Mouse (Mus musculus): ENCODE results near the gene Prkcb. TPM values are rescaled to one million over a fixed set of nuclear protein-coding genes. Genes with fewer than 3 reads are reported as not detected.

Gene Prkcb
- total RNA-seq, 2 experiments from 2014 or later = 13.4 to 13.5 TPM

DNA sequence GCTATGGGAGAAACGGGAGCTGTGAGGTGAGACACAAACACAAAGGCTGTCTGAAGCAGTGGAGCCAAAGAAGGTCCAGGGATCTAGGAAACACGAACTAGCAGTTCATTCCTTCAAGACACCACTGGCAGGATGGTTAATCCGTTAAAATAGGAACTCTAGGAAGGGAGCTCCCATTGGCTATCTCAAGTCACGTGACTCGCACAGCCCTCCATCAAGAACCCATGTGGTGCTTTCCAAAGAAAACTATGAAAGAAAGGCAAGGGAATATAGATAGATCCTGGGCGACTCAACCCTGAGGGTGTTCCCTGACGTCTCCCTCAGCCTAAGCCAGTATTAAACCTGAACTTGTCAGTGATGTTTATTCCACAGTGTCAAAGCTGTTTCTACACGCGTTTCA, 31.0 kb downstream of the Prkcb start:
- no peak for DNase-seq

DNA sequence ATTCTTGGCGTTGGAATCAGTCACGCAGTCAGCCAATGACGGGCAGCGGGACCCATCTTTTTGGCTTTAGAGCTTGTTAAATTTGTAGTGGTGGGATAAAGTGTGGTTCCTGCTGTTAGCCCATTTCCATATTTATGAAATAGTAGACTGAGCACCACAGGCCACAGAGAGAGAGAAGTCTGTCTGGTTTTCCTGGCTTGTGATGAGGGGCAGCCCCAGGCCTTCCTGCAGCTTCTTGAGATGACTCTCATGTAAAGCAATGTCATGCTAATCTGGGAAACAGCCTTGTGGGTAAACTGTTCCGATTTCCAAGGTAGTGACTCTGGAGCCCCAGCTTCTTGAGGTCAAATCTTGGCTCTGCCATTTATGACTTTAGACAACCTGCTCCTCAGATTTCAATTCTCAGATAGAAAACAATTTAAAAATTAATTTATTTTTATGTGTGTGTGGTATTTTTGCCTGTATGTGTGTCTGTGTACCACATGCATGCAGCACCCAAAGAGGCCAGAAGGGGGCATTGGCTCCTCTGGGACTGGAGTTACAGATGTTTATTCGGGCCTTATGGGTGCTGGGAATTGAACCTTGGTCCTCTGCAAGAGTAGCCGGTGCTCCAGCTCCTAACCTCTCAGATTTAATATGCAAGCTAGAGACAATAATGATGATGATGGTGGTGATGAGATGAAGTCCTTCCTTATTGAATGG, 32.4 kb downstream of the Prkcb start:
- DNase-seq = no peak

DNA sequence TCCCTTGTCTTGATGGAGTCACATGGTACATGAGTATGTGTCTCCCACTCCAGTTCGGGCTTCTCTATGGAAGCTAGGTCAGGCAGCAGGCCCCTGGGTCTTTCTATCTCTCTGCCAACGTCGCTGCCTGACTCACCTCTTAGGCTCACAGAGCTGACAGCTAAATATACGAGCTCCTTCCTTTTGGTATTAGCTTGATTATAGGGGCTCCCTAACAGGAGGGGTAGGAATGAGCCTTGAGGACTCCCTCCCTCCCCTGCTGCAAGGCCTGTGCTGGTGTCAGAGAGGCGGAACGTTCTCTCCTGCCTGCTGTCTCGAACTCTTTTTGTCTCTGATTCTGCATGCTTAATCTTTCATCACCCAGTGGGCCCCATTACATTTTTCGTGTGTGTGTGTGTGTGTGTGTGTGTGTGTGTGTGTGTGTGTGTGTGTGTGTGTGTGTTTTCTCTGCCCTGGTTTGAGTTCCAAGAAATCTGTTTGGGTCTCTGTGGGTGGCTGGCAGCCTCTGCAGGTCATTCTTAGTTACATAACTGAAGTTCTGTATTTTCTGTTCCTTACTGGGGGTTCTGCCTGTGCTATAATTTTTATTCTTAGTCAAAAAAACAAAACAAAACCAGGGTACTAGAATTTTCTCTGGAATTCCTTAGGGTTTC, 33.6 kb downstream of the Prkcb start:
- no peak for DNase-seq

DNA sequence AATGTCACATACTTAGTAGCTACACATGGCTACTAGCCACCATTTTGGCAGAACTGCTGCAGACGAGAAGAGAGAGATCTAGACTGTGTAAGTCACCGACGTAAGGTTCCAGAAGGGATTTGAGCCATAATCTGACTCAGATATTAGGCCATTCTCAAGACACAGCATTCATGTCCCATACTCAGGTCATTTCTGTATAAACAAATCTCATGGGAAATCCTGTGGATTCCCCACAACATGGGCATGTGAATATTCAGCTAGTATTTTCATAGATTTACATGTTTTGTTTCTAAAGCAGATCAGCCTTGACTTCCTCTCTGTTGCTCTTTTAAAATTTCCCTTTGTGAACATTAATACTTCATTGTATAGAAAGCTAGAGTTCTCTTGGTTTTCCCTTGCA, 39.4 kb downstream of the Prkcb start:
- DNase-seq = no peak

DNA sequence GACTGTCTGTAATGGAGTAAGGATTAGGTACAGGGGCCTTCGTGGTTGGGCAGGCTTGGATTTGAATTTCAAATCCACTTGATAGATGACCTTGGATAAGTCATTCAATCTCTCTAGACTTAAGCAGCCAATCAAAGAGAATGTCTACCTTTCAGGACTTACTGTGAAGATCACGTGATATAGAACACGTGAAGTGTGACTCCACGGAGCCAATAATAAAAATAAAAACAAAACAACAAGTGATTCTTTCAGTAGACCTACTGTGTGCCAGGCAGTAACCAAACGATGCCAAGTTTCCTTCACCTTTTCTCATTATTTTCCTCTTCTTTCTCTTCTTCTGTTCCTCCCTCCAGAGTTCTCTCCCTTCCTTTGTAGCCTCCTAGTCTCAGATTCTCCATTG, 39.9 kb downstream of the Prkcb start:
- no peak for DNase-seq

DNA sequence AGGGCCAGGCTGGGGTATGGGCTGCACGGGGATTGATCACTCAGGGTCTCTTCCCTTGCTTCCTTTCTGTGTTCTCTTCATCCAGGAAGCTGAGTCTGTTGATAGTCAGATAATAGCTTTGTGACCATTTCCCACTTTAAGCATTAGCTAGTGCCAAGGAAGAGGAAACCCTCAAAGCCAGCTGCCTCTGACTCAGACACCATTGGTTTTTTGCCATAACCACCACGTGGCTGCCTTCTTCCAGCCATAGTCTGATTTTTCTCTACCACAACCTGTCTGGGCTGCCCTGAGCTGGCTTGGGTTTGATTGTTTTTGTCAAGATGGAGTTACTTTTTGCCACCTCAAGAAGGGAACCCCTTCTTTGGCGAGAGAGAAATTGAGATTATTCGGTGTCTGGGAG, 41.0 kb downstream of the Prkcb start:
- DNase-seq = no peak

DNA sequence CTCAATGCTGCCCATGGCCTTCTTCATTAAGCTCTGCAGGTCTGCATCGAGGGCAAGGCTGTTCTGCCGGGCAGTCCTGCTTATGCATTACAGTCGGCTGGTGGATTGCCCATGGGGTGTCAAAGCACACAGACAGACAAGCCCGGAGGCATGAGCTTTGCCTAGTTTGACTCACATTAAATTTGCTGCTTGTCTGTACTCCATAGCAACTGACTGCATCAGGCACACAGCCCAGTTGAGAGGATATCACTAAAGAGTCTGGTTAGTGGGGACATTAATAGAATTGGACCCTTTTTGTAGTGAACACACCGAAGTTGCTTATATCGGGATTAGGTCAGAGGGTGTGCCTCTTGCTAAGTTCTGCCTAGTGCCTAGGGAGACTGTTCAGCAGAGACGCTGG, 45.1 kb downstream of the Prkcb start:
- no peak for DNase-seq

DNA sequence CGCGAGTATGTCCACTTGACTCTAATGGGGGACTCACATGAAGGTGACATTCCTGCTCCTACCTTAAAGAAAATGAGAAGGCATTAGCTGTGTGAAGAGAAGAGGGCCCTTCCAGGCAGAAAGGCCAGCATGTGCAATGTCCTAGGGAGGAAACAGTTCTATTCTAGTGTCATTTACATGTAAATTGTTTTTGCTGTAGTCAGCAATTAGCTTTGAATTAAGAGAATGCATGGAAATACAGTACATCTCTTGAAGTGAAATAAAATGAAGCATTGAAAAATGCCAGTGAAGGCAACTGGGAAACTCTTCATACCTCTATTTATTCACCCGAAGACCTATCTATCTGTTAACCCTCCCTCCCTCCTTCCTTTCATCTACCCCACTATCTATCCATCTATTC, 48.8 kb downstream of the Prkcb start:
- DNase-seq = no peak

DNA sequence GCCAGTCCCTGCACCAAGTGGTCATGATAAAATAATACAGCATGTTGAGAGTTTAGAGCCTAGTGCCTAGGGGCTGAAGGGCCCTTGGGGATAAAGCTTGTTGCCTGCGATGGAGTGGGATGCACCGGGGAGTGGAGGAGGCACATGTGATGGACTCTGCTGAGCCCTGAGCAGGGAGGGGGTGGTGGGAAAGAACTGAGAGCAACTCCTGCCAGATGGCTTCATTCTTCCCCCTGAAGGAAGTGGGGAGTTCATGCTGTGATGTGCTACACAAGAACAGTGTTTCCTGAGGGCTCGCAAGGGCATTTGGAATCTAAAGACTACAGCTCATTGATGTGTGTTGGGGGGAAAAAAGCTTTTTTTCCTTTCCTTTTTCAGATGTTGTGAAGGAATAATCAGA, 49.5 kb downstream of the Prkcb start:
- no peak for DNase-seq

DNA sequence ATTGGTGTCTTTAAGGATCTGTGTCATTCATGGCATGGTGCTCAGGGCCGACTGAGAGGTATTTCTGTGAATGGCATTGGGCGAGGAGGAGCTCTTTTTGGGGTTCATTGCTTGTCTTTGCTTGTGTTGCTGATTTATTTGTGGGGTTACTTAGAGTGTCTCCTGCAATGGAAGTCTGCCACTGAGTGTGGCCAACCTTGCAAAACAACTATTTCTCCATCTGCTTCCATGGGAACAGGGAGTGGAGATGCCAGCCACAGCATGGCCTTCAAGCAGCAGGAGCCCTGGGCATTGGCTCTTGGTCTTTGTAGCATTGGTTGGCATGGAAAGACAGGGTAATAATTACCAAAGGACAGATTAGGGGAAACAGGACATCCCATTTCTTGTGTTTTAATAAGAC, 50.9 kb downstream of the Prkcb start:
- no peak for DNase-seq

DNA sequence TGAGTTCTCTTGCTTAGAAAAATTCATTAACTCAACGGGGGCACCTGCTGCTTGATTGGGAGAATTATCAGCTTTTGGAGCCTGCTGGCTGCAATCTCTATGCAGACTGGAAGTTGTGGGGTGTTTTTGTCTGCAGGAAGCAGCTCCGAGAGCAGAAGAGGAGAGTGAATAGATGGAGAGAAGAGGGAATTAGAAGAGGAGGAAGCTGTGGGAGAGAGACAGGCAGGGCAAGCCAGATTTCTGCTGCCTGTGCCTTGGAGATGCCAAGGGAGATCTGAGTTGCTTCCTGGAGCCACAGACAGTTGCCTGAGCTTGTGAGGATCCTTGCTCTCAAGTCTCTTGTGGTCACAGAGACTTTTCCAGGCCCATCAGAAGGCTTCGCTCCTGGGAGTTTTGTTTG, 53.3 kb downstream of the Prkcb start:
- no peak for DNase-seq

DNA sequence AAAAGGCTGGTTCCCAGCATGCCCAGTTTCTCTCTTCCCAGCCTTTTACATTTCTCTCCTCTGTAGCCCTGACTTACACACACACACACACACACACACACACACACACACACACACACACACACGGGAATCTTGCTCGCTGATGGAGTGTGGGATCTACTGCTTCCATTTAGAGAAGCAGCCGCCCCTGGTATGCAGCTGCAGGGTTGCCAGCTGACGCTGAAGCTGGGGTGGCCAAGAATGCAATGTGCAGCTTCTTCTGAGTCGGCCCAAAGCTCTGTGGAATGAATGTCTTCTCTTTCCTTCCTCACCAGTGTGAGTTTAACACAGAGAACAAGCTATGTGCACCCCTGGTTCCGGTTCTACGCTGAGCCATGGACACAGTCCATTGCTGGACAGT, 56.1 kb downstream of the Prkcb start:
- no peak for DNase-seq

DNA sequence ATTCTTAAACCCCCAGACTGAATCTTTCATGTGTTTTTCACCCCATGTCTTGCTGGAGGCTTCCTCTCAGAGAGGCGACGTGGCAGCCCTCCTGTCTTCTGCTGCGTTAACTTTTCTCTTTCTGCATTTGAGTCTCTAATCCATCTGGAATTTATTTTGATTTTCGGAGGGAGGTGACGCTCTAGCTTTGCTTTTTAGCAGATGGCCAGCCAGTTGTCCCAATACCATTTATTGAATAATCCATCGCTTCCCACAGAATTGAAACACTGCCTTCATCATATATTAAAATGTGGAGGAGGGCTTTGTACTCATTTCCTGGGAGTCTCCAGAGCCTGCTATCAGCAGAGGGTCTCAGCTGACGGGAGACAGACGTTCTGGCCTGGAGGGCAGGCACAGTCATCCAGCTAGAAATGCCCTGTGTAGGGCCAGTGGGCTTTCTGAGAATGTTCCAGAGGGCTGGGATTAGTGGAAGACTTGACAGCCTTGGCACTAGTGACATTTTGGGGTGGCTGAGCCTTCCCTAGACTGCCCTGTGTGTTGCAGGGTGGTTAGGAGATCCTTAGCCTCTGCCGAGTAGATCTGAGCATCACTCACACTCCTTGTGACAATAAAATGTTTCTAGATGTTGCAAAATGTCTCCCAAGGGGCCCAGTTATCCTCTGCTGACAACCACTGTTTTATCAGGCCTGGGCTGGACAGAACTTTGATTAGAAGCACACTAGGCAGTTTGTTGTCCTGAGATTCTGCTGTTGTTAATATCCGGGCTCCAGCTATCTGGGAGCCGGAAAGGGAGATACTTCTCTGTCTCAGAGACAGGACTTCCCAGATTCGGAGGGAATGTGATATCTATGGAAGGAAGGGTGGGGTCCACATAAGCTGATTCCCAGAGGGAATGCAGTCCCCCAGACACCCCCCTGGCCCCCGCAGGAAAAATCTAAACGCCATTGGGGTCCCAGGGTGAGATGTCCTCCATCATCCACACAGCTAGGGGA, 58.0 kb downstream of the Prkcb start:
- no peak for DNase-seq

DNA sequence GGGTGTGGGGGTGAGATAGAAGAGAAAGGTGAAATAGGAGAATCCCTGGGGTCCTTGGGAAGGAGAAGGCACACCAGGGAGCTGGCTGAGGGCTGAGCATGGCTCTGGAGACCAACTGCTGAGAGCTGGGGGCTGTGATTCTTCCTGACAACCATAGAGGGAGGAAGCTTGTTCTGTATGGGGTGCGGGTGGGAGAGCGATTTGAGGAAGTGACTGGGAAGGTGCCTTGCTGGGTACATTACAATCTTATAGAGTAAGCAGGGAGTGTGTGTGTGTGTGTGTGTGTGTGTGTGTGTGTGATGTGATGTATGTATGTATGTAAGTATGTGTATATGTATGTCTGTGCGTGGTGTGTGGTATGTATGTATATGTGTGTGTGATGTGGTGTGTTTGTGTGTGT, 58.9 kb downstream of the Prkcb start:
- no peak for DNase-seq

DNA sequence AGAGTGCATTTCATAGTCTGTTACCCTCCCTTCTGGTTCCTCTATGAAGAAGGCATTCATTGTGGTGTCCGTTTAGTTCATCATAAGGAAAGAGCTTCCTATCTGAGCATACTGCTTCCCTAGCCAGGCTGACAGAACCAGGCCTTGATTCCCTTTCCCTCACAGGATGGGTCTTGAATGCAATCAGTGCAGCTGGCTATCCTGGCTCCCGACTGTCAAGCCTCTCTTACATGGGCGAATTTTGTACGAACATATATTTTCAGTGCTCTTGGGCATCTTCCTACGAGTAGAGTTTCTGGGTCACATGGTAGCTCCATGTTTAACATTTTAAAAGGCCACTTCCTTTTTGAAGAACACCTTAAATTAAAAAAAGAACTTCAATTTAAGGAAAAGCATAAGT, 61.4 kb downstream of the Prkcb start:
- DNase-seq = no peak

DNA sequence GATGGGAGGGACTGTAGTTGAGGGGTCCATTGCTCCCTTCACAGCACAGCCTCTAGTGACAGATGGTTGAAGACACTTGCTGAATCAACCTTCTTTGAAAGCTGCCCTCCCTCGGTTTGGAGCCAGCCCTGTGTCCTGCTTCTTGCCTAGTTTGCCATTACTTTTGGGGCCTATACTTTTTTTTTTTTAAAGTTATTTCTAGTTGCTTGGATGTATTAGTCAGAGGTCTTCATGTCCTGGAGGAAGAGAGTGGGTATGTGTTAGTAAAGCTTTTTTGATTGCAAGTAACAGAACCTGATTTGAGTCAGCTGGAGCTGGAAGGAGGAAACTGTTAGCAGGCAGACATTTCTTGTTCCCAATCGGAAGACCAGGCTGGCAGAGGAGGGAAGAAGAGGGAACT, 62.2 kb downstream of the Prkcb start:
- no peak for DNase-seq

DNA sequence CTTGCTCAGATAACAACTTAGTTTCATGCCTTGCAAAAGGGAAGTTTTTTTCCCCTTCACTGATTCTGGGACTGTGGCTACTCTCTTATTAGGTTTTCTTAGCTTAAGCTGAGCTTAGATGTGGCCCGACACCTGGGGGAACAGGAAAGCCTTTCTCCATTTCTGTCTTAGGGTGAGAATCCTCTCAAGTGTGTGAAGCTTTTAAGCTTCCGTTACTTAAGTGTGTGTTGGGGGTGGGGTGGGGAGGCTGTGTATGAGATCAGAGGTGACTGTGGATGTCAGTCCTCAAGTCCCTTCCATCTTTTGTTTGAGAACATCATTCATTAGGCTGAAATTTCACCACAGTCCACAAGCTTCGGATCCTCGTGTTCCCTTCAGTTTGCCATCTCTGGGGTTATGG, 63.3 kb downstream of the Prkcb start:
- DNase-seq = no peak

DNA sequence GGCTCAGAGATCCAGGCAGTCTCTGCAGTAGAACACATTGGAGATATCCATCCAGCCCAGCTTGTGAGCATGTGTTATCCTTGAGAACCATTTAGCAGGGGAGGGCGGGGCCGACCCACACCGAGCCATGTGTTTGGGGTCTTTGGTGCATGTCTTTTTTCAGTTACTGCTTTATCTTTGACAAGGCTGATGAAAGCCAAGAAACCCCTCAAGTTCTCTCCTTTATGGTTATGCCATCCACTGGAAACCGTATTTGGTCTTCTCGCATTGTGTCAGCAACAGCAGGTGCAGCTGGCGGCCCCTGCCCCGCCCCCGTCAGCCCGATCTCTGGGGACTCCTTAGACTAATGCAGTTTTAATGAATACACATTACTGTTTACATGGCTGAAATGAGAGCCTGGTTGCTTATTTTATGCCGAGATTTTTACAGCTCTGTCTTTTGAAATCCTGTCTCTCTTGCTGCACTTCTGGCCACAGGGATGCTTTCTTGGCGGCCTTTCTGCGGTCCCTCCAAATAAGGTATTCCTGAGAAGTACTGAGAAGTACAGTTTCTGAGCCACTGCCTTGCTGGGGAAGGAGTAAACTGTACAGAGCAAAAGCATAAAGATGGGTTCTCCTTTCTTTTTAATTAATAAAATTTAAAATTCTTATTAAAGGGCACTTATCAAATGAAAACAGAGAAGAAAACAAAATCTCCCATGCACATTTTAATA, 64.2 kb downstream of the Prkcb start:
- no peak for DNase-seq

DNA sequence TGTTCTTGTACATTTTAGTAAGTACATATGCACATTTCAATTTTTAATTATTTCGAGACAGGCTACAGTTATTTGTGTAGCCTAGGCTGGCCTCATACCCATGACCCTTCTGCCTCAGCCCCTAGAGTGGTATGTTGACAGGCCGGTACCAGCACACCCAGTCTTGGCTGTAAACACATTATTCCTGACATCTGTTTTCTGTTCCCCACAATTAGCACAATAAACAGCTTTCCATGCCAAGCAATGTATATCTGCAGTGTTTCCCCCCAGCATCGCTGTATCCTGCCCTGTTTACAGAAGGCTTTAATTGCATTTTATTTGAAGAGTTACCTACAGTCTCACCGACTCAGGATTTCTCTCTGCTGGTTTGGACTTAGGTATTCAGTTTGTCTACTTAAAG, 64.8 kb downstream of the Prkcb start:
- DNase-seq = no peak

DNA sequence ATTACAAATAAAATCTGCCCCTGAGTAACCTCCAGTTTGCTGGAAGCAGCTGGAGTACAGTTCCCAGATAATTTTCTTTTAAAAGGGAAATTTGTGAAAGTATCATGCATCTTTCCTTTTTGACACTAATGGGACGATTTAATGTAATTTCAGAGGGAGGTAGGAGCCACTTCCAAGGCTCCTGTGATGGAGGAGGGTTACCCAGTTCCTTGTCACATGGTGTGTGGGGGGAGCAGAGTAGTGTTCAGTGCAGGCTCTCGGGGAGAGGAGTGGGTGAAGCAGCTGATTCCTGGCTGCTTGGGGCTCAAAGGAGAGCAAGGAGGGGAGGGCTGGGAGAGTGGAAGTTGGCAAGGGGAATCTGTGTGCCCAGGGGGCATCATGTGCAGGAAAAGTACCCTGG, 68.4 kb downstream of the Prkcb start:
- DNase-seq = no peak

DNA sequence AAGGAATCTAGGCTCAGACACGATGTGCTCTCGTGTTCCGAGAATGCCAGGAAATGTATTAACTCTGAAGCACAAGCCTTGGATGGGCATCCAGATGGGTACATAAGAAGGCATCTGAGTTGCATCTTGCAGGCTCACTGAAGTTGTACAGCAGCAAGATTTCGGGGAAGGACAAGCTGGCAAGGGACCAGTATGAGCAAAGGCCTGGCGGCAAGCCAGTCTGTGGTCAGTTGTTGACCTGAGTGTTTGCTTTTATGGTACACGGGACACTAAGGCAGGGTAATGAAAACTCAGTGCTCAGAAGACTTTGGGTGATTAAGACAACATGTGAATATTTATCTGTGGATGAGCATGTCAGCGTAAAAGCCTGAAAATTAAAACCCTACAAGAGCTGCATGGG, 69.3 kb downstream of the Prkcb start:
- DNase-seq = peak; percentile 67

DNA sequence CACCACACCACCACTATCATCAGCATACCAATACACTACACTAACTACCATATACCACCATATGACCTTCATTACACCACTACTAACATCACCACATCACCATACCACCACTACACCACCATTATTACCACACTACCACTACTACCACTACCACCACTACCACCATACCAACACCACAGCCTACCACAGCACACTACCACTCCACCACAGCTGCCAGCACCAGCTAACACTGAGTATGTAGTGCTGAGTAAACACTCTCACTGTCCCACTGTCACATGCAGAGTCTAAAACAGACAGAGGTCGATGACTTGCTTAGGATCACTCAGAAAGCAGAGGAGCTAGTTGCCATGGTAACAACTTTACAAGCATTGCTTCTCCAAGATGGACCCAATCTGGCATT, 78.1 kb downstream of the Prkcb start:
- DNase-seq = no peak

Measured in adrenal gland, postnatal 10 days (tissue).